20 mouse cellular contexts compared by ENCODE assay signal in genomic region chr2:17212566-17212965, GRCm38 (mm10).
DNase-seq lines count a peak whose midpoint lies in the region; TF ChIP-seq lines count a peak whose summit lies in the region.
"Had no signal": no experiment of that assay in that cellular context is flagged by ENCODE, and none has a peak within 500 bp of the region (broad histone marks: within the 10 kb centered on the region; RNA-seq: fewer than 3 reads in every experiment).

No protein-coding gene starts in this region.

- TF ChIP-seq CTCF in gastrocnemius, adult 2 months (IDR thresholded peaks at IDR 0.05), result no peak

- no peak for DNase-seq in gastrocnemius, adult 2 months
- no peak for DNase-seq in gastrocnemius, postnatal 36 days
- DNase-seq in lung, postnatal 25 days (ENCODE audit: low spot score), result peak; percentile 5
- DNase-seq in lung, postnatal 36 days, result no peak
- peak; percentile 77 for DNase-seq in skeletal muscle tissue, adult 2 months (ENCODE audit: low read depth, low spot score)
- DNase-seq in left cerebral cortex, postnatal 14 days (ENCODE audit: low spot score in 2 of 2), result no peak
- DNase-seq: adrenal gland, adult 2 months; adrenal gland, postnatal 14 days; cerebellum, adult 11 months; cerebellum, adult 2 months; cerebellum, adult 9-11 months; cerebellum, postnatal 25 days; forebrain, postnatal 0 days; heart, postnatal 14 days; heart, postnatal 4 days had no signal

- H3K27ac ChIP-seq in gastrocnemius, adult 2 months, result peak overlapping the region; percentile 56; the same call in 1 of the 2 replicates
- H3K27ac ChIP-seq: embryonic facial prominence, embryonic 13.5 days; heart, embryonic 10.5 days; heart, embryonic 13.5 days; hindbrain, embryonic 14.5 days; hindbrain, postnatal 0 days had no signal

- H3K4me3 ChIP-seq in gastrocnemius, adult 2 months, result no peak overlapping the region
- H3K4me3 ChIP-seq: embryonic facial prominence, embryonic 13.5 days; heart, embryonic 10.5 days; heart, embryonic 13.5 days had no signal

- intact Hi-C loops in gastrocnemius, adult 2 months (cut with DNase I), result no loop called here
- intact Hi-C loops in gastrocnemius, postnatal 36 days (cut with DNase I), result no loop called here
- intact Hi-C loops in left cerebral cortex, postnatal 14 days (cut with DNase I), result no loop called here

Comparison
In these comparisons a context has a peak if more than half of its experiments do, and no peak if none do; other contexts are left out.
1. DNase-seq: peak in lung, postnatal 25 days (single experiment) and skeletal muscle tissue, adult 2 months (single experiment); none in gastrocnemius, adult 2 months (single experiment), gastrocnemius, postnatal 36 days (0 of 2), lung, postnatal 36 days (single experiment) and left cerebral cortex, postnatal 14 days (0 of 2).